Mouse (Mus musculus): ENCODE data around the gene Nectin1.

The Nectin1 gene

DNA sequence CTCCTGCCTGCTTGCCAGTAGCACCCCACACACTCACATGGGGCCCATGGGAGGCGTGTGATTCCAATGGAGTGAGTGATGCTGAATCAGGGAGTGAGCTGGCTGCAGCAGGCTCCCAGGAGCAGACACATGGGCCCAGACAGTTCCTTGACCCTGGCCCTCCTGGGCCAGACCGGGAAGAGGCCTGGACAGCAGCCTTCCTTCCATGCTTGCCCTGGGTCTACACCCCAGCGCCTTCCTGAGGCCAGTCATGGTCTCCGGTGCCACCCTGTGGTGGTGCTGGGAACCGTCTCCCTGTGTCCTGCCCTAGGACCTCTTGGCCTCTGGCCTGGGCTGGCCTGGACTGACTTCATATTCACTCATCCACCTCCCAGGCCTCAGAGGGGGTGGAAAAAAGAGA, 58.1 kb downstream of the Nectin1 start:
- peak in 1 of 2 experiments; percentile 34 for DNase-seq (ENCODE audit: low spot score in 2 of 2)

DNA sequence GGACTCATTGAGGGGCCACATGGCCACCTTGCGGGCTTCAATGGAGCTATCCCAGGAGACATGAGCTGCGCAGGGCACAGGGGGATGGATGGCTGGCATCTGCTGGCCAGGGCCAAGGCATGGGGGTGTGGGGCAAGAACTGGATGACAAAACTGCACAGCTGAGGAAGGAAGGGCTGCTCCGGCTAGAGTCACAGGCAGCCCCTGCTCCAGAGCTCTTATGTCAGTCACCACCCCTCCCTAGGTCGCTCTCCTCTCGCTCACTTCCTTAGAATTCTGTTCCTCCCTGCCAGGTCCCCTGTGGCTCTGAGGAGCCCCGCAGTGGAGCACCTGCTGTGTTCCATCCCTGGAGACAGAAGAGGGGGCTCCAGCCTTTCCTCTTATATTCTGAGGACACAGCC, 63.8 kb downstream of the Nectin1 start:
- no peak for DNase-seq (ENCODE audit: low spot score in 2 of 2)

DNA sequence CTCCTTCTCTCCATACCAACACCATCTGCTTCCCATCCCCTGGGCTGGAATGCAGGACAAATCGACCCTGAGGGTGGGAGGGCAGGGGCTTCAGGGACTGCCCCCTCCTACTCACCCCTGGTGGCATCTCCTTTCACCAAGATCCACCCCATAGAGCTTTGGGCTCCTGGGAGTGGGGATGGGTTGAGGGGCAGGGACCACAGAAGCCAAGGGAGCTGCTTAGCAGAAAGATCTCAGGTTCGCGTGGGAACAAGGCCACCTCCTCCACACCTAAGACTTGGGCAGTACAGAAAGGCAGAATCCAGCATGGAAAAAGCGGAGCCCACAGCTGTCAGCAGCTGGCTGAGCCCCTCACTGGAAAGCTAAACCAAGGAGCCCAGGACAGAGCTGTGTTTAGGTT, 64.3 kb downstream of the Nectin1 start:
- no peak for DNase-seq (ENCODE audit: low spot score in 2 of 2)

DNA sequence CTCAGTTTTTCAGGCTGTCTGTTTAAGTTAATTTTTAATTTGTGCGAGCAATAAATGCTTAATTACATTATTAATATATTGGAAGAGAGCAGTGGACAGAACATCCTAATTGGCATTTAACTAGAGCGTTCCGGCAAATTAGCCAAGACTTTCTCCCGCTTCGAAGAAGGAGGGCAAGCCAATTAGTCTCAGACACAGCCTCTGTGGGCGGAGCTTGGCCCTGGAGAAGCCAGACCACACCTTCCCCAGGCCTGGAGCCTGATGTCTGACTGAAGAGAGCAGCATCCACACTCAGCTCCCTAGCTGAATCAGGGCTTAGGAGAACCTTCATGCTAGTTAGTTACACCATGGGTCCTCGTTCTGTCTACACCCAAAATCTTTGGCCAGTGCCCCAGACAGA, 64.8 kb downstream of the Nectin1 start:
- no peak for DNase-seq (ENCODE audit: low spot score in 2 of 2)

DNA sequence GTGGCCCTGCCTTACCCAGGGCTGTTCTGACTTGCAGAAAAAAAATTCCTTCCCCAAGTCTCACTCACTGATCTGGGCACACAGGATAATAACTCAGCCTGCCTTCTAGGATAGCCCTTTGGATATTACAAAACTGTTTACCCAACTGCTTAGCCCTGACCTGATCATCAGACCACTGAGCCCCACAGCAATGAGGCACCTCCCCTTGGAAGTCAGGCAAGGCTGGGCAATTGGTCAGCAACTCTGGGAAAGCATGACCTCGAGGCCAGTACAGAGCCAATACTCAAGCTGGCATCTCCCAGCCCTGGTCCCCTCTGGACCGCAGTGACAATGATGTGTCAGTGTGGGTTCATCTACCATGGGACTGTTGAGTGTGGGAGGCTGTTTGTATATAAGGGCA, 69.4 kb downstream of the Nectin1 start:
- no peak for DNase-seq (ENCODE audit: low spot score in 2 of 2)

DNA sequence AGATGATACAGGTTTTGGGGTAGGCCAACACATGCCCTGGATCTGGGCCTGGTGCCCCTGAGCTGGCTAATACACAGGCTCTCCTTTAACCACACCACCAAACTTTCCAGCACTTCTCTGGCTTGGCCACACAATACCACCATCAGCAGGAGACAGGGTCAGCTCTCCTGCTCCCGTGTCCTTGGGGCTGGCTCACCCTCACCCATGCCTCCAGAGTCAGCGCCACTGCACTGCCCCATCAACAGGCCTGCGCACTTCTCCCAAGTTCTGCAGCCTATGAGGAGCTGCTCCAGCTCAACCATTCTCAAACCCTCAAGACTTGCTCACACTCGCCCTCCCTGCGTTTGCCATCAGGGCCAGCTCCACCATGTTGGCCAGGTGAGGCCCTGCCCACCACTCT, 78.4 kb downstream of the Nectin1 start:
- DNase-seq (ENCODE audit: low spot score in 2 of 2): no peak

DNA sequence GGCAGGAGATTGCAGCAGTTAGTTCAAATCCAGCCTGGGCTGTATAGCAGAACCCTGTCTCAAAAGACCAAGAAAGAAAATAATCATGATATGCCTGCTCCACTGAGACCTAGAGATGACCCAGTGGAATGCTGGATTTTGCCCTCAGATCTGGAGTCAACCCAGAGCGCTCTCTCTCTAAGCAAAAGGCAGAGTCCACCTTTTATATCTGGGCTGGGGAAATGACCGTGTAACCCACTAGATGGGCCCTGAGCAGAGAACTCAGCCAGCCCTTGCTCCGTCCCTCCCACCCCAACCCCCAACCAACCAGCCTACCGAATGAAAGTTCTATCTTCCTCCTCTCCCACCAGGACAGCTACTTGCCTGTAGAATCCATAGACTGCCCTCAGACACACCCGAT, 81.4 kb downstream of the Nectin1 start:
- no peak for DNase-seq (ENCODE audit: low spot score in 2 of 2)

DNA sequence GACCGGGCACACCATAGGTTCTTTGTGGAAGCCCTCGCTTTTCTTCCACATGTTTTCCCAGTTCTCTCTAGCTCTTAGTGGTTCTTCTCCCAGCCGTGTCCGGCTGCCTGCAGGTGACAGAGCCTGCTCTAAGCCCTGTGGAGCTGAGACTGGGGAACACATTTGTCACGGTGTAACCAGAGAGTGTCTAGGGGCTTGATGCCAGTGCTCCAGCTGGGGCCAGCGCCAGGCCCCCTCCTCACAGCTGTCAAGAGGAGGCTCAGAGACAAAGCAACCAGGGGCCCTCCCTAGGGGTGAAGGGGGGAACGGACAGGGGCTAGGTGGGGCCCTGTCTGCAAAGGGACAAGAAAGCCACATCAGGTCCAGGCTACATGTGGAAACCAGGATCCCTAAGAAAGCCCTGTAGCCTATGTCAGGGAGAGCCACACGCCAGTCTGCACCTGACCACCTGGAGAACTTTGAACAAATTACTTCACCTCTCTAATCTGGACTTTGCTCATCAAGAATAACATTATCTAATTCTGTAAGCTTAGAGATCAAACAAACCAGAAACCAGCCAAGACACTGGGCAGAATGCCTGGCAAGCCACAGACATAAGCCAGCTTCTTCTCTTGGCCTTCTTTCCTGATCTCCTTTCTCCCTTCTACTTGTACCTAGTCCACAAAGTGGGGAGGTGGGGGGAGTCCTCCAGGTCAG, 82.9 kb downstream of the Nectin1 start:
- no peak for DNase-seq (ENCODE audit: low spot score in 2 of 2)

DNA sequence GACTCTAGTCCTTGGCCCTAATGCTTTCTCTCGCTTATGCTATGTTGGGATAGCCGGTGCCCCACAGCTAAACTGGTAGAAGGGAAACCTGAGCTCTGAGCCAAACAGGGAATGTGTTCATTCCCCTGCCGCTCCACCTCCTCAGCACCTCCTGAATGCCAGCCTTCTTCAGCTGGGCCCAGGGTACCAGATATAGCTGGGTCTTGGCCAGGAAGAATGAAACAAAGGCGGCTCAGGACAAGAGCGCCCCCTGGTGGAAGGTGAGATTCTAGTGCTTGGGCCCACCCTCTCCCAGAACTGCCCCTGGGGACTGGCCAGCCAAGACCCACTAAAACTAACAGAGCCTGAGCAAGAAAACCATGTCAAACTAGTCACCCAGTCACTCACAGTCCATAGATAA, 83.8 kb downstream of the Nectin1 start:
- peak in 1 of 2 experiments; percentile 19 for DNase-seq (ENCODE audit: low spot score in 2 of 2)

DNA sequence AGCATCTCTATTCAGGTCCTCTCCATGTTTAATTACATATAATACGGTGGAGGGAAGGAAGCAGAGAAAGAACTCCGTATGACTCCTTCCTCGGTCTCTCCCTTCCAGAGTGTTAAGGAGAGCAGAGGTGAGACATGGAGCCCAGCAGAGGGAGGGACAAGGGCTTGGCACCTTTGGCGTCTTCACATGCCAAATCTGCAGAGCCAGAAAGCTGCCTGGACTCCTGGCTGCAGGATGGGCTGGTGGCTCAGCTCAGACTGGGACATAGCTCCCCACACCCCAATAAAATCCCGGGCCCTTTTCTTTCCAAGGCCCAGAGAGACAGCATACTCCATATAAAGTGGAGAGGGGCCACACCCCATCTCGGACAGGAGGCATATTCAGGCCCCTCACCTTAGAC, 85.2 kb downstream of the Nectin1 start:
- no peak for DNase-seq (ENCODE audit: low spot score in 2 of 2)

DNA sequence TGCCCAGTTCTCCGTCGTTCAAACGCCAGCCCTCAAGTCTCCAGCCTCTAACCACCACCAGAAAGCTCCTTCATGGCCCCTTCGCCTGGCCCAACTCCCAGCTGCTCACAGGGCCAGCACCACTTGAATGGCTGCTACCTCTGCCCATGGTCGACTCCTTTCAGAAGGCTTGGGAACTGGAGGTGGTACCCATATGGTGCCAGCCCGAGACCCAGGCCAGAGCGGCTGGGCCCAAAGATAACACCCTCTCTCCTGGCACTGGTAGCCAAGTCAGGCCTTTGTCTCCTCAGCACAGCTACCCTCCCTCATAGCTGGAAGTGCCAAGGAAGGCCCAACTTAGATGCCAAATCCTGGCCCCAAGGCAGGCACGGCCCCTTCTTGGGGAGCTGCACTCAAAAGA, 89.4 kb downstream of the Nectin1 start:
- DNase-seq (ENCODE audit: low spot score in 2 of 2): no peak

DNA sequence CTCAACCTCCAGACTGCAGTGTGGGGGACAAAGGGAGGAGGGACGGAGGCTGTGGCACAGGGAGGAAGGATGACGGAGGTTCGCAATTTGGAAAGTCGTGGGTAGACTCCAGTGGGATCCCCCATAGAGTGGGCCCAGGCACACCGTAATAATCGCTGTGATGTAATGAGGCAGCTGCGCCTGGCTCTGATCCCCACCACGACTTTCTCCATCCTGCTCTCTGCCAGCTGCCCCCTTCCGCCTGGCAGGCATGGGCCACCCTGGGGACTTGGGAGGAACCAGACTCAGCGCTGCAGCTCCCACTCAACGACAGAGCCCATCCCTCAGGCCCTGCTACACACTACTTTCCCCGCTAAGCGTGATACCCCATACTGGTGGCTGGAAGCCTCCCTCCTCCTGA, 90.5 kb downstream of the Nectin1 start:
- no peak for DNase-seq (ENCODE audit: low spot score in 2 of 2)

DNA sequence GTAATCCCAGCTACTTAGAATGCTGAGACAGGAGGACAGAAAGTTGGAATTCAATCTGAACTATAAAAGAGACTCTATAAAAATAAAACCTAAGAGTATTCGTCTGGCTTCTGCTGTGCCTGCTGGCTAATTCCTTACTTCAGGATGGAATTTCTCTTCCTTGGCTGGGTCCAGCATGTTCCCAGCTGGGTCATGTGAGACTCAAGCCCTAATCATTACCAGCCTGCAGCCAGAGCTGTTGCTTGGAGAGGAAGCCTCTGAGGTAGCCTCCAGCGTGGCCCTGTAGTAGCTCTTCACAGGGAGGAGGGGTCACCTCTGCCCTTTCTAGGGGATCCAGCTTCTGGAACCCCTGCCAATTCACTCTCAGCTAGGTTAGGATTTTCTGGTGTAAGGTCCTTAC, 94.8 kb downstream of the Nectin1 start:
- no peak for DNase-seq (ENCODE audit: low spot score in 2 of 2)

DNA sequence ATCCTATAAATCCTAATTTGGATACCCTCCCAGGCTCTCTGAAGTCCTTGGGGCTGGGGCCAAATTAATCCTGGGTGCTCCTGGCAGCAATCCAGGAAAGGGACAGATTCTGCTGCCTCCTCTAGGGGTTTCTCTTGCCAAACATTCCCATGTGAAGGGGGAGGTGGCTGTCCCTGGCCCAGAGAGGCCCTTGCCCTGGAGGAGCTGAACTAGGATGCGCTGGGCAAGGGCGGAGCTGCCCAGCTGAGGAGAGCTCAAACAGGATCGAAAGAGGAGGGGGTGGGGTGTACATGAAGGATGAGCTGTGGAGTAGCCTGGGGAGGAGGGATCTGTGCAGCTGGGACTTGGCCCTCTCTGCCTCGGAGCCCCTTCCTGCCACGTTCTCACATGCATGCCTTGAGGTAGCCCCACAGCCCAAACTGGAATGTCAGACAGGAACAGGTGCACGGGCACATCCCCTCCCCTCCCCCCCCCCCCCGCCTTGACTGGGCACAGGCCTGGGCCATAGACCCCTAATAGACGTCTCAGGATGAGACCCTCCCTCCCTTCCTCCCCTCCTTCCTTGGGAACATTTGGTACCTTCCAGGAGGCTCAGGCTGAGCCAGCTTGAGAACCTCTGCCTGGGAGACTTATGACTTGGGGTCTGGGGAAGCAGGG, 99.3 kb downstream of the Nectin1 start:
- no peak for DNase-seq (ENCODE audit: low spot score in 2 of 2)

DNA sequence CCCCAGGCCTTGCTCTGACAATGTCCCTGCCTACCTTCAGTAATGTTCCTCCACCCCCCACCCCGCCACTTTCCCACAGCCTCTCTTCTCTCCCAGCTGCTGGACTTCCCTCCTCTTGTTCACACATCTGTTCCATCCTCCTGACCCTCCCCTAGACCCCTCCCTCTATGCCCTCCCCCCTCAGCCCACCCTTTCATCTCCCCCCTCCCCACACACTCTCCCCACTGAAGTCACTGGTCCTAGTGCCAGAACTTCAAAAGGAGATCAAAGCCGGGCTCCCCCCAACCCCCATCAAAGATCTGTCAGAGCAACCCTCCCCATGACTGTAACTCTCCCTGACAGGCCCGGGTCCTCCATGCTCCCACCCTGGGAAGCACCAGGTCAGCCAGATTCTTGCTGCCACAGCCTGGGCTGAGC, 99.9 kb downstream of the Nectin1 start:
- no peak for DNase-seq (ENCODE audit: low spot score in 2 of 2)

DNA sequence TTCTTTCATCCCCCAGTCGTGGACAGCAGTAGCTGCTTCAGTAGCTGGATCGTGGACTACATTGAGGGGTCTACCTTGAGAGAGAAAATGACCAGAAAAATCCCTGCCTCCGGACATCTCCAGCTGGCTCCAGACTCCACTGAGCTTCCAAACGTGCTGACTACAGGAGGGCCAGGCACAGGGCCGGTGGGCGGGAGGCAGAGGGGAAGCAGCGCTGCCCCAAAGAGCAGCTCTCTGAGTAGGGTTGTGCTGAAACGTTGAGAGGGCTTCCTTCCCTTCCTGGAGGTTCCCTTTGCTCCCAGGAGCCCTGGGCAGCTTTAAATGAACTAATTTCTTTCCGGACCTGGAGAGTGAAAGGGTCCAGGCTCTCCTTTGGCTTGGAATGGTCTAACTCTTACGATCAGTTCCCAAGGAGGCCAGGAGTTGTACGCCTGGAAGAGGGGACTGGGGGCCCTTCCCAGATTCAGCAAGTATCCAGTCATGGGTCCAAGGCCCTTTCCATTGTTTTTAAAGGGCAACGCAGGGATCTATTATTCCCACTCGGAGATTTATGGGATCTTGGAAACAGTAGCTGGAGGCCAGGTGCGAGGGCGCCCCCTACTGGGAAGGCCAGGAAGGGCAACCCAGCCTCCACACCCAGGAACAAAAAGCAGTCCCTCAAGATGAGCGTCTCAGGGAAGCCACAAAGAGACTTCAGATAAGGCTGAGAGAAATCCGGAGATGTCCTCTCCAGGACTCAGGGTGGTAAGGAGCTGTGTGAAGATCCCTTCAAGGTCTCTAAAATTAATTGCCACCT, 102.1 kb downstream of the Nectin1 start:
- DNase-seq (ENCODE audit: low spot score in 2 of 2): no peak

DNA sequence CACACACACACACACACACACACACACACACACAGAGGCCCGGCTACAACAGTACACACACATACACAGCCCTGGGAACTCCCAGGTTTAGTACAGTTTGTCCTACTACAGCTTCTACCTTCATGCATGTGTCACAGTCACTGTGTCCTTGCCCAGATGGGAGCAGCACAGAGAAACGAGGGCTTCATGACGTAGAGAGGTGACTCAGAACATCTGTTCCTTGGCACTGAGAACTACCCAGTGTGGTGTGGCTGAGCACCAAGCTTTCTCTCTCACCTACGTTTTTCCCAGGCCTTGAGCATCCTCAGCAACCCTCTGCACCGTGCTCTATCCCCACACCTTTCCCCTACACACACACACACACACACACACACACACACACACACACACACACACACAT, 104.1 kb downstream of the Nectin1 start:
- no peak for DNase-seq (ENCODE audit: low spot score in 2 of 2)

DNA sequence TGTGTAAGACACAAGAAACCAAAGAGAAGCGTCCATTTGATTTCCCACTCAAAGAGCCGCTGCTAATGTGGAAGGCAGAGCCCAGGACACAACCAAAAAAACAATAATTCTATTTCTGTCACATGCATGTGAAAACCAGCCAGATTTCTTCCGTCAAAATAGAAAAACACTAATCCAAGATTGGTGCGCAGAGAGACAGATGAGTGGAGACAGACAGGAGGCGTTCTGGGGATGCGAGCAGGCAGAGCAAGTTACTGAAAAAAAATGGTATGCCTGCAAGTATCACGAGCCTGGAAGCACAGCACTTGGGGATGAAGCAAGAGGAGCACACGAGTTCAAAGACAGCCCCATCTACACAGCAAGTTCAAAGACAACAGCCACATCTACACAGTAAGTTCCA, 106.5 kb downstream of the Nectin1 start:
- DNase-seq (ENCODE audit: low spot score in 2 of 2): no peak

DNA sequence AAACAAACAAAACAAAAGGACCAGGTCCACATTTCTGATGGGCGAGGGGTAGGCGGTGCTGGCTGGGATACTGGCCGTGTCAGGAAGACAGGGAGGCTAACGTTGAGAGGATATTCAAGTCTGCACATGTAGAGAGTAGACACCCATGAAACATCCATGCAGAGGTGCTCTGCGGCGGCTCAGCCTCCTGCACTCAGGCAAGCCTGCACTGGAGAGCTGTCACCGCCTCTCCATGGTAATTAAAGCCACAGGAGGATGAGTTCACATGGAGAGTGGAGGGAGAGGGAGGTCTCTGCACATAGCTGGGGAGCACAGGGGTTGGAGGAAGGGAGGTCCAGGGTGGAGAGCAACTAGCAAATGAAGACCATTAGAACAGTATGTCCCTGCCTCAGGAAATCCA, 107.4 kb downstream of the Nectin1 start:
- DNase-seq (ENCODE audit: low spot score in 2 of 2): no peak

DNA sequence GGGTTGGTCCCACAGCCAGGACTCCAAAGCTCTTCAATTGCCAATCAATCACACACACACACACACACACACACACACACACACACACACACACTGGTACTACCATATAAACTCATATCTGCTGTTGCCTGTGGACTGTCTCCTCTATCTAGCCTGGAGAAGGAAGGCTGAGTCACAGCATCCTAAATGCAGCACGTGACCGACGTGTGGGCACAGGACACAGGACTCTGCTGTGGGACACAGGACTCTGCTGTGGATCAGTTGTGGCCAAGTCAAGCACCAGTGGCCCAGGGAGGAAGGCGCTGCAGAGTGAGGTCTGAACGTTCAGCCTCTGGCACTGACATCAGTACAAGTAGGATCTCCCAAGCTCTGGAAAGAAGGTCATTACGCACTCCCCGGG, 112.1 kb downstream of the Nectin1 start:
- no peak for DNase-seq (ENCODE audit: low spot score in 2 of 2)
